Mouse (Mus musculus) G1E (cell line): ENCODE data around the gene Ywhah. TPM values are rescaled to one million over a fixed set of nuclear protein-coding genes. Genes with fewer than 3 reads are reported as not detected.

Experiments
- ATAC-seq: 2 replicates; pipeline ENCODE4 v1.8.0; 2016; ENCODE audit warnings: mild to moderate bottlenecking; ENCODE audit not compliant: insufficient number of reproducible peaks, poor library complexity, low FRiP score, severe bottlenecking; ENCODE audit errors: extremely low read depth
- DNase-seq: peaks from one replicate; pipeline ENCODE4 v3.0.0; 2012; ENCODE audit warnings: low spot score
- H3K27me3 ChIP-seq: 2 replicates; pipeline ENCODE4 v1.6.1; 2012; ENCODE audit warnings: mild to moderate bottlenecking, low read length, inconsistent platforms; ENCODE audit not compliant: insufficient read depth
- H3K36me3 ChIP-seq: replicated peaks from 2 replicates; pipeline ENCODE3; 2012; ENCODE audit warnings: mild to moderate bottlenecking, inconsistent platforms
- H3K4me1 ChIP-seq: 2 replicates; pipeline ENCODE4 v1.6.1; 2012; ENCODE audit warnings: low read depth, low read length, inconsistent platforms, mixed read lengths; ENCODE audit not compliant: insufficient read depth
- H3K4me3 ChIP-seq: 2 replicates; pipeline ENCODE4 v1.5.1; 2012; ENCODE audit warnings: low read depth, mild to moderate bottlenecking, inconsistent platforms, low read length, moderate library complexity, mixed read lengths
- H3K9me3 ChIP-seq: replicated peaks from 2 replicates; pipeline ENCODE4 v1.6.1; 2012; ENCODE audit warnings: inconsistent platforms
- CTCF ChIP-seq: IDR thresholded peaks from 2 replicates; pipeline ENCODE4 v1.5.1; 2012; ENCODE audit warnings: low read depth, low read length, inconsistent platforms, mixed read lengths
- GATA1 ChIP-seq: IDR thresholded peaks from 2 replicates; pipeline ENCODE4 v1.6.1; 2012; ENCODE audit warnings: borderline replicate concordance, low read length, inconsistent platforms, mixed read lengths
- GATA2 ChIP-seq: IDR thresholded peaks from 2 replicates; pipeline ENCODE4 v1.6.1; 2012; ENCODE audit warnings: low read depth, low read length, inconsistent platforms, borderline replicate concordance
- POLR2AphosphoS5 ChIP-seq: IDR thresholded peaks from 2 replicates; pipeline ENCODE4 v1.6.1; 2012; ENCODE audit warnings: low read depth, low read length, inconsistent platforms; ENCODE audit not compliant: insufficient replicate concordance
- TAL1 ChIP-seq: conservative IDR thresholded peaks from 2 replicates; pipeline ENCODE4 v1.6.1; 2012; ENCODE audit warnings: low read depth, low read length, inconsistent platforms, mixed read lengths
- polyA plus RNA-seq: library from polyadenylated mRNA; stranded (reverse); fragments of >175 nt; gene quantifications from 2 replicates; pipeline ENCODE4 v1.2.3, GENCODE M21; 2012
- total RNA-seq, 2 experiments: library from RNA; stranded (forward) in 1 of 2; stranded (reverse) in 1 of 2; fragments of 200-1000 nt in 1 of 2; fragments of >200 nt in 1 of 2; fragmentation: Nextera tagmentation in 1 of 2; gene quantifications; 2 replicates each; pipeline ENCODE4 v1.2.3; 2014 to 2017

Gene Ywhah
- total and polyA plus RNA-seq, 3 experiments, result 86.4 to 363 (median 129) TPM

DNA sequence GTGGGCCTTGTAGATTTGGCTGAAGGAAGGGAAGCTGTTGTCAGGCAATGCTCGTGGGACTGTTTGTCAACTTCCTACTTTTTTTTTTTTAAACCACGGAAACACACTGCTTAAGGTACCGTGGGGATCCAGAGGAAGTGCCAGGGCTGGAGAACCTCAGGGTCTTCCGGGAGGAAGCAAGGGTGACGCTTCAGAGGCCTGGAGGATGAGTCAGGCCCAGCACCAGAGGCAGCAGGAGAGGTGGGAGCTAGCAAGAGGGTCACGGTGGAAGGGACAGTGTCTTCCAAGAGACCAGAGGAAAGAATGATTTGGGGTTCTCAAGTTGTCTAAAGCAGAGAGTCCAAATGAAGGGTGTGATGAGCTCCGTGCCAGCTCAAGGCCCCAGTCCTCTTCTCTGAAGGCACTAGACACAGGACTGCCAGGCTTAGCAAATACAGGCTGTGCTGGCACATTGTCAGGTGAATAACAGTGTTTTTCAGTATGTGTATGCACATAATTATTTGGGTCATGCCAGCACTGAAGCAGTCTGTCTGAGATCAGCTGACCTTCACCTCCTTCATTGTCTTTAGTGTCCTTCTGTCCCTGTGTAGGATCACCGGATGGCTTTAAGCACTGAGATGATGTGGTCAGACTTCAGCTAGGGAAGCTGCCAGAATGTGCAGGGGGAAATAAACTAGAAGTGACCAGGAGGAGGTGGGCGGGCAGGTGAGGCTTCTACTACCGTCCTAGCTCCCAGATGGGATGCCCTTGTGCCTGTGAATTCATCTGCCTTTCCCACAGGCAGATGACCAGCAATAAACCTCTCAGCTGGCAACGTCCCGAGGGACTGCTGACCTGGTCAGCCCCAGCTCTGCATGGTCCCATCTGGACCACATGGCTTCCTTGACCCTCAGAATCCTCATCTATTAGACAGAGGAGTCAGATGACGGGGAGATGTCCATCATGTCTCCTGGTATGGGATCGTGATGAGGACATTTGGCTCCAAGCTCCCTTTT lies 8.5 kb upstream of the Ywhah start:
- no peak for ATAC-seq
- Histone ChIP-seq H3K36me3 (no peaks in the 10 kb centered on the region), H3K9me3 (no peaks in the 10 kb centered on the region), H3K4me1 (peaks cover 33% of the 10 kb centered on the region), H3K27me3 (peaks cover 83% of the 10 kb centered on the region), H3K4me3 (no peak overlapping the region)
- no peak for DNase-seq
- no peak for TF ChIP-seq GATA2
- no peak for TF ChIP-seq POLR2AphosphoS5
- TF ChIP-seq GATA1, result no peak
- no peak for TF ChIP-seq TAL1
- no peak for TF ChIP-seq CTCF

DNA sequence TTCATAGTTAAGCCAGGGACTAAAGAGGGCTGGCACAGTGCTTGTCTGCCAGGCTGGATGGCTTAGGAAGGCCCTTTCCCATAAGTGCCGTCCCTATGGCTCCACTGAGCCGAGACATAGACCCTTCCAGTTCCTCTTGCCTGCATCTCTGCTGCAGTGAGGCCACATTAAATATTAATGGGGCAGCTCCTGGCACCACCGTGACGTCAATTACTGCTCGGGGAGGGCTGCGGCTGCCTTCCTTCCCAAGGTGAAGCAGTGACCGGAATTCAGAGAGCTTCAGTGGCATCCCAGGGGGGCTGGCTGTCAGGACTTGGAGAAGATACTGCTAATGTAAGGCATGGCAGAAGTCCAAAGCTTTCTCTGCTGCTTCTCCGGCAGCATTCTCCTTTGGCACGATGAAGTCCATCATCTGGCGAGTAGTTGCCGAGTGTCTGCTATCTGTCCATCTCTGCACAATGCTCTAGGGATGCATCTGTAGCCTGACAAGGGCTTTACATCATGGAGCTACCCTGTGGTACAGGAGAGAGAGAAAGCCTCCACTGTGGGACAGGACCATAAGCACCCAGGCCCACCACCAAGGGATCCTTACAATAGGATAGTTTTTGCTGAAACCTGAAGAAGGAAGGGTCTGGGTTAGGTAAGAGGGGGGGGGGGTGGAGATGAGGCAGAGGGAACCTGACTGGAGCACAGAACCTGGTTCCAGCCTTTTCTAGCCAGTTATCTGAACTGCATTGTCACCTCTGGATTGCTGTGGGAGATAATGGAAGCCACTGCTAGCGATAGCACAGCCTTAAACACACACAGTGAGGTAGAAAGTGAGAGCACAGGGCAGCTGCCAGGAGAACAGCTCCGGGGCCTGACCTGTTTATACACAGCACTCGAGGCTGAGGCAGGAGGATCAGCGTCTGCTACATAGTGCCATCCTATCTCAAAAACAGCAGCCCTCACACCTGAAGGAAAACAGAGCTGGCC lies 7.2 kb upstream of the Ywhah start:
- peak; percentile 6 for DNase-seq
- Histone ChIP-seq H3K36me3 (no peaks in the 10 kb centered on the region), H3K4me3 (peak overlapping the region; percentile 8; the same call in 1 of the 2 replicates), H3K4me1 (peaks cover 40% of the 10 kb centered on the region), H3K27me3 (peaks cover 75% of the 10 kb centered on the region), H3K9me3 (no peaks in the 10 kb centered on the region)
- no peak for TF ChIP-seq CTCF
- TF ChIP-seq POLR2AphosphoS5, result no peak
- TF ChIP-seq GATA1, result no peak
- no peak for TF ChIP-seq TAL1
- no peak for TF ChIP-seq GATA2
- ATAC-seq, result no peak

DNA sequence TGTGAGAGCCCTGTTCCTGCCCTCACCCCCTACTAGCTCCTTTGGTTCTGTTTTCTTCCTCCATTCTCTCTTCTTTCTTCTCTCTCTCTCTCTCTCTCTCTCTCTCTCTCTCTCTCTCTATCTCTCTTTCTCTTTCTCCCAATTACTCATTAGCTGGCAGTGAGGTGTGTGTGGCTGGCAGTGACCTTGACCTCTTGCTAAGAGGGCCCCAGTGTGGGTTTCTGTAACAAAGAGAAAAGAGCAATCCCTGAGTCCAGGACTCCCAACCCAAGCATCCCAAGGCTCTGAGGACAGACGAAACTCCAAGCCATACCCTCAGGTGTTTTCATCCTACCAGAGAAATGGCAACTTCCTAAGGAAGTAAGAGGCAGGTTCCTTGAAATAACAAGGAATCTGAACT lies 4.5 kb upstream of the Ywhah start:
- Histone ChIP-seq H3K27me3 (peaks cover 54% of the 10 kb centered on the region), H3K4me1 (peaks cover 54% of the 10 kb centered on the region), H3K36me3 (no peaks in the 10 kb centered on the region), H3K9me3 (no peaks in the 10 kb centered on the region), H3K4me3 (no peak overlapping the region)
- DNase-seq (no peak), ATAC-seq (no peak)
- TF ChIP-seq POLR2AphosphoS5, result no peak
- no peak for TF ChIP-seq GATA2
- TF ChIP-seq TAL1, result no peak
- TF ChIP-seq CTCF, result no peak
- no peak for TF ChIP-seq GATA1

DNA sequence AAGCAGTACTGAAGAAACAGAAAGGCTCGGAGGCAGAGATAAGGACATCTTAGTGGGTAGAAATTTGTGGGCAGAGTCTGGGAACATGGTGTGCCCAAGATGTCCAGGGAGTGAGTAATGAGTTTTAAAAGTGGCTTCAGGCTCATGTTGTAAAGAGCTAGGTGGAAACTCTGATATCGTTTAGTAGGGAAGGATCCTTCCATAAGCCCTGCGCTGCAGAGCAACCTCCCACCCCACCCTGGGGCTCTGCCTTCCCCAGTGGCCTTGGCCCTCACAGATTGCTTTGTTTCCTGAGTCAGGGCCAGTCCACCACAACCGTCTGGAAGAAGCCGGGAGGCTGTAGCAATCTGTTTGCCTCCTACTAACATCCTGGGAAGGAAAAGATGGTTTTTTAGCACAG lies 3.0 kb upstream of the Ywhah start:
- no peak overlapping the region for H3K4me3 ChIP-seq
- H3K4me1 ChIP-seq, result peaks cover 52% of the 10 kb centered on the region
- H3K36me3 ChIP-seq, result peaks cover 2% of the 10 kb centered on the region
- TF ChIP-seq GATA2, result no peak
- no peak for TF ChIP-seq POLR2AphosphoS5
- no peak for TF ChIP-seq GATA1
- ATAC-seq (no peak), DNase-seq (no peak)
- H3K27me3 ChIP-seq, result peaks cover 39% of the 10 kb centered on the region
- H3K9me3 ChIP-seq, result no peaks in the 10 kb centered on the region

DNA sequence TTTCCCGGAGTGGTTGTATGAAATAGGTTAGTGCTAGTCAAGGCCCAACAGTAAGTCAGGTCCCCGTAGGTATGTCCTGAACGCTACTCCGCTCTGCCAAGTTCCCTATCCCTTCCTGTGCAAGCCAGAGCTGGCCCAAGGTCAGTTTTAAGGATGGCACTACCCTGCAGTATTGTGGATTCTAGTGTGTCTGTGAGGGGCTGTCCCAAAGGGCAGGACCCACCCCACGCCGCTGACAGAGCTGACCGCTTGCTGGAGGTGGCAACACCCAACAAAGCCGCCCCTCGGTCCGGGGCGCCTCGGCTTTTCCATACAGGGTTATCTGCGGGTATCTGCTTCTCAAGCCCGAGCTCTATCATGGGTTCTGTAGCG lies 441 bp upstream of the Ywhah start:
- H3K4me3 ChIP-seq, result peak overlapping the region; percentile 74

DNA sequence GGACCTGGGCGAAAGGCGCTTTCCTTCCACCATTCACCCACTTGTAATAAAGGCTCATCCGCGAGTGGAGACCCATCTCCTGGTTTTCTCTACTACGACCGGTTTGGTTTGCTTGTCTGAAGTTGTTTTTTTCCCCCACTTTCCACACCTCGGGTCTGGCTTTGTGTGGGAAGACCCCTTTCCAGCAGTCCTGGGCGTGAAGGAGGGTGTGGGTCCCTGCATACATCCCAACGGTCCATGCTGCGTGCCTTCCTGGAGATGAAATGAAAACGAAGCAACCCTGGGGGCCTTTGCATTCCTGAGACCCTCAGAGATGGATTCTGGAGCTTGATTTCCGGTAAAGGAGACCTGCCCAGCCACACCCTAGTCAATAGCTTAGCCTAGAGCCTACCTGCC lies 808 bp downstream of the Ywhah start:
- ATAC-seq (no peak), DNase-seq (peak; percentile 13)
- H3K27me3 ChIP-seq, result peaks cover 7% of the 10 kb centered on the region
- H3K4me3 ChIP-seq, result peak overlapping the region; percentile 86
- TF ChIP-seq GATA1, result no peak
- TF ChIP-seq POLR2AphosphoS5, result no peak
- TF ChIP-seq GATA2, result no peak
- TF ChIP-seq CTCF, result no peak
- no peak for TF ChIP-seq TAL1
- peaks cover 35% of the 10 kb centered on the region for H3K36me3 ChIP-seq
- H3K9me3 ChIP-seq, result no peaks in the 10 kb centered on the region
- peaks cover 62% of the 10 kb centered on the region for H3K4me1 ChIP-seq

More for the DNA sequence above, 441 bp upstream of the Ywhah start:
- Histone ChIP-seq H3K9me3 (no peaks in the 10 kb centered on the region), H3K36me3 (peaks cover 22% of the 10 kb centered on the region), H3K4me1 (peaks cover 55% of the 10 kb centered on the region), H3K27me3 (peaks cover 15% of the 10 kb centered on the region)
- peak; percentile 51 for DNase-seq
- TF ChIP-seq GATA1, result no peak
- no peak for TF ChIP-seq CTCF
- TF ChIP-seq GATA2, result no peak
- TF ChIP-seq TAL1, result no peak
- no peak for TF ChIP-seq POLR2AphosphoS5
- ATAC-seq, result 0 out of 2 replicates have a peak, but pooled peaks have one; percentile 6
